Mouse (Mus musculus) midbrain, embryonic 10.5 days (tissue): ENCODE results near the gene Fam118b. TPM values are rescaled to one million over a fixed set of nuclear protein-coding genes. Genes with fewer than 3 reads are reported as not detected.

Source experiments
- DNase-seq: peaks from one replicate; pipeline ENCODE4 v3.0.0-alpha.2; 2017; ENCODE audit warnings: low spot score
- H3K27ac ChIP-seq: fragments of 300-500 bp; sonication (generic); replicated peaks from 2 replicates; pipeline ENCODE4 v1.5.1; 2016; ENCODE audit warnings: mild to moderate bottlenecking
- H3K27me3 ChIP-seq: fragments of 300-500 bp; sonication (generic); 2 replicates; pipeline ENCODE4 v1.6.1; 2016; ENCODE audit warnings: low read depth, mild to moderate bottlenecking; ENCODE audit not compliant: poor library complexity, severe bottlenecking
- H3K36me3 ChIP-seq: fragments of 300-500 bp; sonication (generic); 2 replicates; pipeline ENCODE4 v1.6.1; 2016; ENCODE audit warnings: mild to moderate bottlenecking, moderate library complexity
- H3K4me1 ChIP-seq: fragments of 300-500 bp; sonication (generic); 2 replicates; pipeline ENCODE4 v1.6.1; 2016
- H3K4me3 ChIP-seq: fragments of 300-500 bp; sonication (generic); 2 replicates; pipeline ENCODE4 v1.5.1; 2016; ENCODE audit warnings: mild to moderate bottlenecking, moderate library complexity
- H3K9me3 ChIP-seq: fragments of 300-500 bp; sonication (generic); replicated peaks from 2 replicates; pipeline ENCODE4 v1.6.1; 2016; ENCODE audit warnings: mild to moderate bottlenecking
- WGBS: fragments of 180-500 bp; shearing (Covaris S2); methylation state at CpG from one replicate; pipeline ENCODE4 v1.1.7; 2016; 5-methylcytosine and 5-hydroxymethylcytosine counted together
- polyA plus RNA-seq: library from polyadenylated mRNA; unstranded; fragments of >200 nt; fragmentation: Nextera tagmentation; extraction: Ambion mirVana; gene quantifications from 2 replicates; pipeline ENCODE4 v1.2.1, GENCODE M21; 2016

Fam118b gene
- polyA plus RNA-seq, 1 experiment from 2014 or later, result 72.7 TPM

DNA sequence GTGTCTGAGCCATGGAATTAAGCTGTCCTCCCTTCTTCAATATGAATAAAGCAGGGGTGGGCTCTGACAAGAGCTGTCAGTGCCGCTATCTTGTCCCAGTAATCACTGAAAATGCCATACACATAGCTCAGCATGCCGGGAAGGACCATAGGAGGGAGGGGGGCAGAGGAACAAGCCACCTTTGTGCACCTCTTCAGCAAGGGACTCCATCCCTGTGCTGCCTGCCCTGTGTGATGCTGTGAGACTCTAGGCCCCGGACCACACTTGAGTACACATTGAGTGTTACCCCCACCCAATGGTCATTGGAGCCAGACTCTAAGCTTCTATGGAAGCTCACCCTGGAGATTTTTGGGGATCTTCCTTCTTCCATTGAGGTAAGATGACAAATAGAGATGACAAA is 18.7 kb upstream of the Fam118b start:
- Histone ChIP-seq H3K27ac (no peak overlapping the region), H3K9me3 (no peaks in the 10 kb centered on the region), H3K36me3 (no peaks in the 10 kb centered on the region), H3K4me3 (no peak overlapping the region), H3K4me1 (peaks cover 61% of the 10 kb centered on the region), H3K27me3 (peaks cover 87% of the 10 kb centered on the region)
- no peak for DNase-seq
- WGBS, result 78% methylated on average over 3 of the region's 3 CpGs

DNA sequence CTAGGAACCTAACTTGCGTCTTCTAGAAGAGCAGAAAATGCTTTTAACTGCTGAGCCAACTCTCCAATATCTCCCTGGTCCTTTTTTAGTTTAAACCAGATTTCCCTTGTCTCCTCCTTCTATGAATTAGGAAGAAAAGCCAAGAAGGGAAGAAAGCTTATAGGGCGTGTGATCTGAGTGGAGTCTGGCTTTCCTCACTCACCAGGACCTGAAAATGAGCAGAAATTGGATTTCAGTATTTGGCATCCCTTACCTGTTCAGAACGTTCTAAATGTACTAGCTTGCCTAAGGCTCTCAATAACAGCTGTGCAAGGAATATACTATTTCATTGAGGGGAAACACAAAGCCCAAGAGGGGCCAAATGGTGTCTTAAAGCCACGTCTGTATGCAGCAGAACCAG is 16.7 kb upstream of the Fam118b start:
- Histone ChIP-seq H3K36me3 (no peaks in the 10 kb centered on the region), H3K27ac (no peak overlapping the region), H3K27me3 (peaks cover 67% of the 10 kb centered on the region), H3K9me3 (no peaks in the 10 kb centered on the region), H3K4me3 (no peak overlapping the region), H3K4me1 (peaks cover 46% of the 10 kb centered on the region)
- DNase-seq, result no peak
- WGBS, result 88% methylated on average over 4 of the region's 4 CpGs

DNA sequence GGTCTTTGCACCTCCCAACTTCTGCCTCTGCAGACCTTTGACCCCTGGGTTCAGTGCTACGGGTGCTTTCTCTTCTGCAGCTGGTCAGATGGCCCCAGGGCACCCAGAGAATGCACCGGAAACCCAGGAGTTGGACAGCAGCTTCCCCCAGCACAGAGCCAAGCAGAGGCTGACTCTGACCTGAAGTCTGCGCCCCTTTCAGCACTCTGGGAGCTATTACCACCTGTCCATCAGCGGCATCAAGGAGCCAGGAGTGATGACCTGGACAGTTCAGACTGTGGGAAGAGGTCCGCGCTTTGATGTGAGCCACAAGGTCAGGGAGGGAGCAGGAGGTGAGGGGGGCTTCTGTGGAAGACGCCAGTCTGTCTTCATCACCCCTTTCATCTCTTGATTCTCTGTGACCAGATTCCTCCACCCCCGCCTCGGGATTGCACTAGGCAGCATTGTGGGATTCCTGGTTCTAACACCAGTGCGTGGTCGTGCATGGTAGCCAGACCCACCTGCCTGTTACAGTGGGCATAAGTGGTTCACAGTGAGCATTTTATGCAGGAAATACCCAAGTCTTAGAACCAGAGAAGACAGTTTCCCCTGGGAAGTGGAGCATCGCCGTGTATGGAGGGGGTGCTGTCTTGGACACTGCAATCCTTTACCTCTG is 15.9 kb upstream of the Fam118b start:
- DNase-seq, result peak; percentile 37
- Histone ChIP-seq H3K36me3 (peaks cover 4% of the 10 kb centered on the region; the same call in 1 of the 2 replicates), H3K4me3 (0 out of 2 replicates have a peak overlapping the region, but pooled peaks have one; percentile 3), H3K9me3 (no peaks in the 10 kb centered on the region), H3K27ac (peak overlapping the region; percentile 61), H3K4me1 (peaks cover 38% of the 10 kb centered on the region), H3K27me3 (peaks cover 59% of the 10 kb centered on the region)
- WGBS, result 60% methylated on average over 13 of the region's 13 CpGs

DNA sequence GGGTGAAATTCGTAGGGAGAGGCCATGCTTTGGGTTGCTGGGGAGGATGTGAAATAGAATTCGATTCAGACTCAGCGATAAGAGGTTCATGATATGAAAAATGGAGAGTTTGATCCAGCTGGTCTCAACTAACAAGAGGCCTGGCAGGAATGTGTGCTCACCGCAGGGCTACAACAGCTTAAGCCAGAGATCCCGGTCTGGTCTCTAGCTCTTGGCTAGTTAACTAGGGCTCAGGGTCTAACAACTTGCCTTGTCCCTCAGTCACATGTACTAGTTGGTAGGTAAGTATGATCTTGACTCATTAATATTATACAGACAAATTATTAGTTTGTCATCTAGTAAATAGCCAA is 15.2 kb upstream of the Fam118b start:
- Histone ChIP-seq H3K4me3 (no peak overlapping the region), H3K36me3 (peaks cover 9% of the 10 kb centered on the region), H3K27me3 (peaks cover 52% of the 10 kb centered on the region), H3K9me3 (no peaks in the 10 kb centered on the region), H3K27ac (peak overlapping the region; percentile 61; the same call in 1 of the 2 replicates), H3K4me1 (peaks cover 31% of the 10 kb centered on the region)
- no peak for DNase-seq
- WGBS, result 71% methylated on average over 5 of the region's 5 CpGs

DNA sequence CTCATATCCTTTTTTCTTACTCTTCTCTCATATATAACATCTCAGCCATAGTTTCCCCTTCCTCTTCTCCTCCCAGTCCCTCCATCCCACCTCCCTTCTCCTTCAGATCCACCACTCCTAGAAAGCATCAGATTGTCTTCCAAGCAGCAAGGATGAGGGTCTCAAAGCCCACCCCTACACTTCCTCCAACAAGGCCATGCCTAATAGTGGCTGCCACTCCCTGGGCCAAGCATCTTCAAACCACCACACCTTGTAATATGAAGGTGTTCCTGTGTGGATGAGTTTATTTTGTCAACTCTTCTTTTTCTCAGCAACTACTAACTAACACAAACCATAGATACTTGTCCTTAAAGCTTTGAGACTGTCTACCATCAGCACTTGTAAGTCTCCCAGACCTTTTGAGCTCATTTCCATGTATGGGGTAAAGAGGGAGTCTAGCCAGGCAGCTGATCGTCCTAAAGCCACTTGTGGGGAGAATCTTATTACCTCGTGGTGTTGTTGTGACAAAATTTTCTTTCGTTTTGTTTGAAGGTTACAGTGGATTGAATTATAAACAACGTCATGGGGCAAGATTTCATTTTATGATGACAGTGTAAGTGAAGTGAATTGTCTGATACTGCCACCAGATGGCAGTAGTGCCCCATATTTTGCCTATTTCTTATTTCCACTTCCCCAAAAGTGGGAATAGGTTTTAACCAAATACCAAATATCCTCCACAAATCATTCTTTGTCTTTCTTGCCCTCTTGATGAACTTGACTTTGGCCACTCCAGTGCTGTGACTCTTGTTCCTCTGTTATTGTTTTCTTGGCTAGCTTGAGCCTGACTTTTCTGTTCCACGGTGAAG is 14.6 kb upstream of the Fam118b start:
- peak overlapping the region; percentile 61; the same call in 1 of the 2 replicates for H3K27ac ChIP-seq
- no peak overlapping the region for H3K4me3 ChIP-seq
- peaks cover 46% of the 10 kb centered on the region for H3K27me3 ChIP-seq
- DNase-seq, result peak; percentile 37
- H3K9me3 ChIP-seq, result no peaks in the 10 kb centered on the region
- H3K4me1 ChIP-seq, result peaks cover 27% of the 10 kb centered on the region
- H3K36me3 ChIP-seq, result peaks cover 15% of the 10 kb centered on the region
- WGBS, result 24% methylated on average over 5 of the region's 5 CpGs

DNA sequence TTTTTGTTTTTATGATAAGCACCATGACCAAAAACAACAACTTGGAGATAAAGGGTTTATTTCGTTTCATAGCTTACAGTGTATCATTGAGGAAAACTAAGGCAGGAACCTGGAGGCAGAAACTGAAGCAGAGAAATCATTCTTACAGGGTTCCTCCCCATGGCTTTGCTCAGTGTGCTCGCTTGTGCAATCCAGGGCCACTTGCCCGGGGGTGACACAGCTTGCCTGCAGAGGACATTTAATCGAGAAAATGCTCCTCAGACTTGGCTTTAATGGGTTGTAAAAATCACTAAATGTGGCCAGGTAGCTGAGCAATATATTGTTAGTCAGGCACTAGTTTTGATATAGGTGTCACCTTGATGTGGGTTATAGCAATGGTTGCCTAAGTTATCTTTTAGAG is 10.8 kb upstream of the Fam118b start:
- Histone ChIP-seq H3K27ac (no peak overlapping the region), H3K4me1 (peaks cover 10% of the 10 kb centered on the region), H3K36me3 (peaks cover 50% of the 10 kb centered on the region), H3K4me3 (no peak overlapping the region), H3K9me3 (no peaks in the 10 kb centered on the region), H3K27me3 (peaks cover 8% of the 10 kb centered on the region)
- DNase-seq, result no peak
- WGBS, result 85% methylated on average over 4 of the region's 4 CpGs

DNA sequence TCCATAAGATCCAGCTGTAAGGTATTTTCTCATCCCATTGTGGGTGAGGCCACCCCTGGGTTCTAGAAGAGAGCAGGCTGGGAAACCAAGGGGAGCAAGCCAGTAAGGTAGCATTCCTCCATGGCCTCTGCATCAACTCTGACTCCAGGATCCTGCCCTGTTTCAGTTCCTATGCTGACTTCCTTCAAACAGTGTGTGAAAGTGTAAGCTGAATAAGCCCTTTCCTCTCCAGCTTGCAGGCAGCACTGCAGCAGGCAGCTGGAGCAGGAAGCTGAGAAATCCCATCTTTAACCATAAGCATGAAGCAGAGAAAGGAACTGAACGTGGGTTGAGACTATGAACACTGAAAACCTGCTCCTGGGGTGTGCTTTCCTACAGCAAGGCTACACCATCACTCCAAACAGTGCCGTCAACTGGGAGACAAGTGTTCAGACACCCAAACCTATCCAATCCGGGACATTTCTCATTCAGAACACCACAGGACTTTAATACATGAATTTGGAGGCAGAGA is 10.3 kb upstream of the Fam118b start:
- H3K36me3 ChIP-seq, result peaks cover 56% of the 10 kb centered on the region
- H3K27me3 ChIP-seq, result peaks cover 3% of the 10 kb centered on the region; the same call in 1 of the 2 replicates
- H3K27ac ChIP-seq, result no peak overlapping the region
- H3K4me1 ChIP-seq, result peaks cover 4% of the 10 kb centered on the region
- H3K4me3 ChIP-seq, result no peak overlapping the region
- 89% methylated on average over 3 of the region's 3 CpGs for WGBS
- no peaks in the 10 kb centered on the region for H3K9me3 ChIP-seq
- no peak for DNase-seq

DNA sequence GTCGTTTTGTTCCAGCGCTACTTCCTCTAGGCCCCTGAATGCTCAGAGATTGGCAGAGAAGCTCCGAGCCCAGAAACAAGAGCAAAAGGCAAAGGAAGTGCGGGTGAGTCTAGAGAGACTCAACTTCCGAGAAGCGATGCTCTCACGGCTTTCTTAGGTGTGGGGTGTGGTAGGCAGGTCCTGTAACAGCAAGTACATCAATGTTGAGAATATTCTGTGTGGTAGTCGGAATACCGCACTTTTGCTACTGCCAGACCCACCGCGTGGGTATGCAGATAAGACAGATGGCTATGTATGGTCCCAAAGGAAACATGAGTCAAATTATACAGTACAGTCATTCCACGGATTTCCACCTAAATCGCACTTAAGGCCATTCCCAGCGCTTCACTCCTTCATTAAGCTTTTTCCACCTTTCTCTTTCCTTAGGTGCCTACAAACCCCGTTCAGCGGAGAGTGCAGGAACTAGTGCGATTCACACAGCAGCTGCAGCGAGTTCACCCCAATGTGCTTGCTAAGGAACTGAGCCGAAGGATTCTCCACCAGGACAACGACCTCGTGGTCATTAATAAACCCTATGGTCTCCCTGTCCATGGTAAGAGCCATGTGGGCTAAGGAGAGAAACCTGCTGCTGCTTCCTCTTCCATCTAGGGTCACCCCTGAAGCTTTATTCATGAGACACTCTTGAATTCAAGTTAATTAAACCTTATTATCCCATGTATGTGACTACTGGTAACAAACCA is 541 bp upstream of the Fam118b start:
- Histone ChIP-seq H3K4me1 (peaks cover 23% of the 10 kb centered on the region), H3K36me3 (peaks cover 32% of the 10 kb centered on the region), H3K27me3 (no peaks in the 10 kb centered on the region), H3K9me3 (no peaks in the 10 kb centered on the region), H3K4me3 (peak overlapping the region; percentile 77), H3K27ac (peak overlapping the region; percentile 89)
- 2% methylated on average over 21 of the region's 21 CpGs for WGBS
- DNase-seq, result peak; percentile 24

DNA sequence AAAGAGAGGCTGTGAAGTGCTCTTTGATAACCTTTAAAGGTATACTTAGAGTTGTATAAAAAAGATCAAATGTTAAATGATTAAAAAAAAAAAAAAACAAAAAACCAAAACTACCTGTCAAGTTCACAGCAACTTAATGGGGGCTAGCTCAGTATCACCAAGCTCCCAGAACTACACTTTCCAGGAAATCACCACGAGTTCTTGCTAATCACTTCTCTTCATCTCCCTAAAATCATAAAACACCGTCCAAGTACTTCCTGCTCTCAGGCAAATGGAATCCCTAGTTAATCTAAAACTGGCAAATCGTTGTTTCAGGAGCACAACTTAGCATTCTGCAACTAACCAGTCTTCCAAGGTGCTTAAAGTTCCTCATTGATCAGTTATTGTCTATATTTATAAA is 3.1 kb downstream of the Fam118b start:
- Histone ChIP-seq H3K9me3 (no peaks in the 10 kb centered on the region), H3K36me3 (peaks cover 15% of the 10 kb centered on the region), H3K27me3 (no peaks in the 10 kb centered on the region), H3K4me1 (peaks cover 23% of the 10 kb centered on the region), H3K27ac (no peak overlapping the region), H3K4me3 (no peak overlapping the region)
- DNase-seq, result no peak
- 95% methylated on average over 3 of the region's 3 CpGs for WGBS

DNA sequence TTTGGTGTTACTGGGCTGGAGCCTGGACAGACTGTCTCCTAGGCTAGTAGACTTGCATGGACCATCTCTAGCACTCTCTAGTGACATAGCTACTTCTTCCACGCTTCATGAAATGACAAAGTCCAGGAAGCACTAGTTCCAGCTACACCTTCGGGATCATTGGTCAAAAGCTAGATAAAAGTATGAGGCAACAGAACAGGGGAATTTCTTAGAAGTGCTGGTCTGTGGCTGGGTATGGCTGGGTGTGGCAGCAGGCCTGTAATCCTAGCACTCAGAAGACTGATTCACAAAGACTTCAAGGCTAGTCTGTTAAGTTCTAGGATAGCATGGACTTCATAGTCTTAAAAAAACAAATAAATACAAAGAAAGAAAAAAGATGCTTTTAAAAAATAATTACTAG is 4.2 kb downstream of the Fam118b start:
- H3K27ac ChIP-seq, result no peak overlapping the region
- 91% methylated on average over 2 of the region's 2 CpGs for WGBS
- peaks cover 20% of the 10 kb centered on the region for H3K36me3 ChIP-seq
- peaks cover 18% of the 10 kb centered on the region for H3K4me1 ChIP-seq
- DNase-seq, result no peak
- H3K9me3 ChIP-seq, result no peaks in the 10 kb centered on the region
- no peak overlapping the region for H3K4me3 ChIP-seq
- no peaks in the 10 kb centered on the region for H3K27me3 ChIP-seq

DNA sequence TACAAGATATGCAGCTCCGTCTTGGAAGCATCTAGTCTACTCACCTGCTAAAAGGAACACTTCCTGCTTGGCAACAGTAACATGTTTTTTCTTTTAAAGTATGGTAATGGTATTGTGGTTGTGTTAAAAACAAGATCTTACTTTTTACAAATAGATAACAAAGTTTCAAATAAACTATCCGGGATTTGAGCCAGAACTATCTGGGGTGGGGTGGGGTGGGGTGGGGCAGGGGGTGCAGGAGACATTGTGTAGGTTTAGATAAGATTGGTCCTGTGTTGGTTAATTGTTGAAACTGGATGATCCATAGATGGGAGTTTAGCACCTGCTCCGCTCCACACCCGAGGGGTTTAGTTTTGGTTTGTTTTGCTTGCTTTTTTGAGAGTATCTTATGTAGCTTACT is 5.2 kb downstream of the Fam118b start:
- Histone ChIP-seq H3K27ac (no peak overlapping the region), H3K9me3 (no peaks in the 10 kb centered on the region), H3K36me3 (peaks cover 25% of the 10 kb centered on the region), H3K4me3 (no peak overlapping the region), H3K4me1 (peaks cover 14% of the 10 kb centered on the region), H3K27me3 (no peaks in the 10 kb centered on the region)
- 87% methylated on average over 4 of the region's 4 CpGs for WGBS
- DNase-seq, result no peak

DNA sequence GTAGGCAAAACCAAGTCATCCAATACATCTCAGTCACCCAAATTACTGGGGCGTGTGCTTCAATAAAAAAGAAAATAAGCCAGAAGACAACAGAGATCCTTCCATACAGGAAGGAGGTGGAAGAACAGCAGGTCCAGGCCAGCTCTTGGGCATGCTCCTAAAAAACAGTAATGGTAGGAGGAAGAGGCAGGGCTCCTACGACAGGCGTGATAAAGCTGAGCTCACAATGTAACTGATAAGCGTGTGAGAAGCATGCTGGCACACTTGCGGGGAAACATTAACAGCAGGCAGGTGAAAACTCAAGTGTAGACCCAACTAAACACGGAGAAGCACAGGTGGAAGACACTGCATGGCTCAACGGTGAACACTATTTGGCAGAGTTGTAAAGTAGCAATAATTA is 10.2 kb downstream of the Fam118b start:
- H3K4me1 ChIP-seq, result no peaks in the 10 kb centered on the region
- H3K36me3 ChIP-seq, result peaks cover 25% of the 10 kb centered on the region
- H3K27ac ChIP-seq, result no peak overlapping the region
- no peaks in the 10 kb centered on the region for H3K27me3 ChIP-seq
- no peaks in the 10 kb centered on the region for H3K9me3 ChIP-seq
- DNase-seq, result no peak
- WGBS, result 91% methylated on average over 7 of the region's 7 CpGs
- no peak overlapping the region for H3K4me3 ChIP-seq
